Mouse (Mus musculus): ENCODE data around the gene Gfra1. TPM values are rescaled to one million over a fixed set of nuclear protein-coding genes. Genes with fewer than 3 reads are reported as not detected.

Gene Gfra1
- polyA plus RNA-seq, 1 experiment from 2014 or later, result 39.8 TPM

DNA sequence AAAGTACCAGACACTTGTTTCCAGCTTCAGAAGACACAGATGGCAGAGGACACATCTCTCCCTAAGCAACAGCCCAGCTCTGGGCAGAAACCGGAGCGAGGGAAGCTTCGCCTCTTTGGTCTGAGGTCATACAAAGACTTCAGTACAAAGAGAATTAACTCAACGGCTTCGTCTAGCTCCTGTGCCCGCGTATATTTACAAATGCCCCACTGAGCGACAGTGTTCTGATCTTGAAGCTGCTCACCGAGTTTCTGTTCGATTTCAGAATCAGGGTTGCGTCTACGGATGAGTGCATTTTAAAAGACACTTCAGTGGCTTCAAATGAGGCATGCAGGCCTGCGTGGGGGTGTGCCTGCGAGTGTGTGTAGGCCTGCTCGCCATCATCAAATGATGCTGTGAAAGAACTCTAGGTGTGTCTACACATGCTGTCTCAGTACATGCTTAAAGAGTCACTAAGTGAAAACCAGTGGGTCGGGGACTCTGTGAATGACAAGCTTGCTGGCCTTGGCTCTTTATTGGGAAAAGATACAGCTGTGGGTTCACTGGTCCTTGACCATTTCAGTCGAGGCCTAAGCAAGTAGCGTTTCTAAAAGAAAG lies 66.8 kb downstream of the Gfra1 start:
- ATAC-seq (ENCODE audit: low FRiP score, low read depth), result no peak
- no peak overlapping the region for H3K9ac ChIP-seq
- no peaks in the 10 kb centered on the region for H3K36me3 ChIP-seq
- no peaks in the 10 kb centered on the region for H3K9me3 ChIP-seq
- 39% methylated on average over 18 of the region's 18 CpGs for WGBS
- H3K27me3 ChIP-seq, result no peaks in the 10 kb centered on the region
- H3K4me1 ChIP-seq (replicated peaks), result peaks cover 19% of the 10 kb centered on the region
- H3K27ac ChIP-seq (replicated peaks), result no peak overlapping the region
- H3K4me2 ChIP-seq, result no peak overlapping the region
- H3K4me3 ChIP-seq, result no peak overlapping the region

GRCm38 (mm10) chr19:58383273-58383672 lies 72.4 kb downstream of the Gfra1 start:
- Histone ChIP-seq H3K27ac (replicated peaks) (no peak overlapping the region), H3K9ac (no peak overlapping the region), H3K4me1 (replicated peaks) (peaks cover 10% of the 10 kb centered on the region; the same call in 1 of the 2 replicates), H3K36me3 (no peaks in the 10 kb centered on the region), H3K4me2 (no peak overlapping the region), H3K9me3 (no peaks in the 10 kb centered on the region), H3K4me3 (no peak overlapping the region), H3K27me3 (no peaks in the 10 kb centered on the region)
- 57% methylated on average over 3 of the region's 3 CpGs for WGBS
- ATAC-seq (ENCODE audit: low FRiP score, low read depth), result no peak

DNA sequence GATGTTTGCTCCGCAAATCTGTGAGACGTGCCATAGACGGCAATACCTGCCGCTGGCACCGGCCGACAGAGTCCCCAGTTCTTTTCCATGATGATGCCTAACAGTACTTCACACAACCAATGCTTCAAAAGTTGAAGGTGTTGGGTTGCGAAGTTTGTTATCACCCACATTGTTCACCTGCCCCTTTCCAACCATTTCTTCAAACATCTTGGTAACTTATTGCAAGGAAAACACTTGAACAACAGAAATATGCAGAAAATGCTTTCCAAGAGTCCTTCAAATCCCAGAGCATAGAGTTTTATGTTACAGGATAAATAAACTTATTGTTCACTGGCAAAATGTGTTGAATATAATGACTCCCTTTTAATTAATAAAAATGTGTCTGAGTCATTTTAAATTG lies 73.2 kb downstream of the Gfra1 start:
- ATAC-seq (ENCODE audit: low FRiP score, low read depth), result no peak
- Histone ChIP-seq H3K27me3 (no peaks in the 10 kb centered on the region), H3K4me2 (no peak overlapping the region)

DNA sequence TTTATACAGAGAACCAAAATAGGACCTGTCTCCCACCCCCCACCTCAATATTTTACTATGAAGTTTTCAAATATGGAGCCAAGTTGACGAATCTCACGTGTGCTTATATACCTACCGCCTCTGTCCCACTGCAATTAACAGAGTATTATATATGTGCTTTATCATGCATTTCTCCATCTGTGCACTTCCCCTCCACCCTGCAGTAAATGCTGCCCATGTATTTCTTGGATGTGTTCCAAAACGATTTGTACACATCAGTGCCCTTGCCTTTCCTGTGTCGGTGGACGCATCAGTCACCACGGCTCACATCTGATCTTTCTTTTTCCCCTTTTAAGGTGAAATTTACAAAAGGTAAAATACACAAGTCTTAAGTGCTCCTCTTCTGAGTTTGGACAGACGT lies 77.7 kb downstream of the Gfra1 start:
- H3K4me3 ChIP-seq, result no peak overlapping the region
- ATAC-seq (ENCODE audit: low FRiP score, low read depth), result no peak; the same call in 1 of the 2 replicates
- 54% methylated on average over 8 of the region's 8 CpGs for WGBS
- H3K9me3 ChIP-seq, result no peaks in the 10 kb centered on the region
- H3K36me3 ChIP-seq, result no peaks in the 10 kb centered on the region
- no peaks in the 10 kb centered on the region for H3K27me3 ChIP-seq
- no peak overlapping the region for H3K27ac ChIP-seq (replicated peaks)
- H3K9ac ChIP-seq, result no peak overlapping the region
- H3K4me2 ChIP-seq, result no peak overlapping the region
- H3K4me1 ChIP-seq (replicated peaks), result no peaks in the 10 kb centered on the region; the same call in 1 of the 2 replicates

More for the DNA sequence above, 73.2 kb downstream of the Gfra1 start:
- Histone ChIP-seq H3K27ac (replicated peaks) (no peak overlapping the region), H3K4me1 (replicated peaks) (peaks cover 9% of the 10 kb centered on the region; the same call in 1 of the 2 replicates), H3K9ac (no peak overlapping the region), H3K4me3 (no peak overlapping the region), H3K9me3 (no peaks in the 10 kb centered on the region), H3K36me3 (no peaks in the 10 kb centered on the region)
- whole genome bisulfite sequencing, result 98% methylated on average over 7 of the region's 7 CpGs

GRCm38 (mm10) chr19:58376675-58377102 lies 79.0 kb downstream of the Gfra1 start:
- H3K4me2 ChIP-seq, result no peak overlapping the region
- WGBS, result 80% methylated on average over 8 of the region's 8 CpGs
- H3K36me3 ChIP-seq, result no peaks in the 10 kb centered on the region
- H3K4me3 ChIP-seq, result no peak overlapping the region
- no peak overlapping the region for H3K27ac ChIP-seq (replicated peaks)
- no peaks in the 10 kb centered on the region for H3K9me3 ChIP-seq
- no peaks in the 10 kb centered on the region; the same call in 1 of the 2 replicates for H3K4me1 ChIP-seq (replicated peaks)
- no peaks in the 10 kb centered on the region for H3K27me3 ChIP-seq
- no peak for ATAC-seq (ENCODE audit: low FRiP score, low read depth)
- no peak overlapping the region for H3K9ac ChIP-seq

DNA sequence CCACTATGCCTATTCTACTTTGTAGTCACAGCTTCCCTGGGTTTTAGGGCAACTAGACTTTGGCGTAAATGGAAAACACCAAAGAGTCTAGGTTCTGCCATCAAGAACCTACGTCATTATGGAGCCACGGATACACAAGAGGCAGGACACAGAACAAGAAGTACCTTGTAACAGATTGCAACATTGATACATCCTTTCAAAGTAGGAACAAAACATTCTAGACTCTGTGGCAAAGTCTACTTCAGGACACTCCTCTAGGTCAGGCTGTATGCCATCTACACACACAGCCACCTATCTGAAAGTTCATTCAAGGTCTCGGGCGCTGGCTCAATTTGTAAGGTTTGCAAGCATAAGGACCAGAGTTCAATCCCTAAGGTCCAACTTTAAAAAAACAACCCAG lies 81.1 kb downstream of the Gfra1 start:
- no peaks in the 10 kb centered on the region for H3K27me3 ChIP-seq
- no peaks in the 10 kb centered on the region for H3K9me3 ChIP-seq
- no peak overlapping the region for H3K4me2 ChIP-seq
- no peak overlapping the region for H3K9ac ChIP-seq
- no peak overlapping the region for H3K4me3 ChIP-seq
- WGBS, result 96% methylated on average over 5 of the region's 5 CpGs
- H3K27ac ChIP-seq (replicated peaks), result no peak overlapping the region
- no peak for ATAC-seq (ENCODE audit: low FRiP score, low read depth)
- H3K4me1 ChIP-seq (replicated peaks), result peaks cover 5% of the 10 kb centered on the region; the same call in 1 of the 2 replicates
- no peaks in the 10 kb centered on the region for H3K36me3 ChIP-seq

- H3K4me3 ChIP-seq, result no peak overlapping the region
- H3K9ac ChIP-seq, result no peak overlapping the region
- H3K4me2 ChIP-seq, result no peak overlapping the region
- H3K36me3 ChIP-seq, result no peaks in the 10 kb centered on the region
- H3K27me3 ChIP-seq, result no peaks in the 10 kb centered on the region
- no peaks in the 10 kb centered on the region for H3K9me3 ChIP-seq
- WGBS, result 97% methylated on average over 4 of the region's 4 CpGs
- H3K4me1 ChIP-seq (replicated peaks), result peaks cover 6% of the 10 kb centered on the region; the same call in 1 of the 2 replicates
- H3K27ac ChIP-seq (replicated peaks), result no peak overlapping the region
- ATAC-seq (ENCODE audit: low FRiP score, low read depth), result no peak
These were observed 81.6 kb downstream of the Gfra1 start for GRCm38 (mm10) chr19:58374155-58374554.

- Histone ChIP-seq H3K9me3 (no peaks in the 10 kb centered on the region), H3K4me1 (replicated peaks) (peaks cover 10% of the 10 kb centered on the region), H3K27ac (replicated peaks) (no peak overlapping the region), H3K27me3 (no peaks in the 10 kb centered on the region), H3K9ac (no peak overlapping the region), H3K4me3 (no peak overlapping the region), H3K36me3 (no peaks in the 10 kb centered on the region), H3K4me2 (no peak overlapping the region)
- WGBS, result 50% methylated on average over 2 of the region's 2 CpGs
- no peak for ATAC-seq (ENCODE audit: low FRiP score, low read depth)
These were observed 87.2 kb downstream of the Gfra1 start for GRCm38 (mm10) chr19:58368513-58368912.

GRCm38 (mm10) chr19:58364688-58365087 lies 91.0 kb downstream of the Gfra1 start:
- ATAC-seq (ENCODE audit: low FRiP score, low read depth), result no peak

DNA sequence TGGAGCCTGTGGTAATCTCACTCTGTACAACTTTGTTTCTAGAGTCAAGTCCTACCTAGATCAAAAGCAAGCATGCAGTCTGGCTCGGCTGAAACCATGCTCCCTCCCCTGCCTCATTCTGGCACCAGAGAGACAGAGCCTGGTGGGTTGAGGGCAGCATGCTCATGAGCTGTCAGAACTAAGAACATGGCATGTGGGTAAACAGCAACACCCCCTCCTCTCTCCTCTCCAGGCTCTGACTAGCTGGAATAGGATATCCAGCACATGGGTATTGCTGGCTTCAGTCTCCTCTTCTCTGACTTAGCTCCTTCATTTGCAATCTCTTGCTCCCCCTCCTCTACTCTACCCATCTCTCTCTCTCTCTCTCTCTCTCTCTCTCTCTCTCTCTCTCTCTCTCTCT lies 94.7 kb downstream of the Gfra1 start:
- Histone ChIP-seq H3K27me3 (no peaks in the 10 kb centered on the region), H3K9ac (no peak overlapping the region), H3K36me3 (no peaks in the 10 kb centered on the region), H3K4me2 (no peak overlapping the region), H3K9me3 (no peaks in the 10 kb centered on the region), H3K4me3 (no peak overlapping the region), H3K4me1 (replicated peaks) (peaks cover 4% of the 10 kb centered on the region; the same call in 1 of the 2 replicates), H3K27ac (replicated peaks) (no peak overlapping the region)
- no peak for ATAC-seq (ENCODE audit: low FRiP score, low read depth)
- 57% methylated on average over 1 of the region's 1 CpGs for WGBS

More at GRCm38 (mm10) chr19:58364688-58365087, 91.0 kb downstream of the Gfra1 start:
- WGBS, result 39% methylated on average over 9 of the region's 9 CpGs
- Histone ChIP-seq H3K4me3 (no peak overlapping the region), H3K4me2 (no peak overlapping the region), H3K4me1 (replicated peaks) (peaks cover 5% of the 10 kb centered on the region), H3K27me3 (no peaks in the 10 kb centered on the region), H3K9ac (no peak overlapping the region), H3K9me3 (no peaks in the 10 kb centered on the region), H3K36me3 (no peaks in the 10 kb centered on the region), H3K27ac (replicated peaks) (no peak overlapping the region)

DNA sequence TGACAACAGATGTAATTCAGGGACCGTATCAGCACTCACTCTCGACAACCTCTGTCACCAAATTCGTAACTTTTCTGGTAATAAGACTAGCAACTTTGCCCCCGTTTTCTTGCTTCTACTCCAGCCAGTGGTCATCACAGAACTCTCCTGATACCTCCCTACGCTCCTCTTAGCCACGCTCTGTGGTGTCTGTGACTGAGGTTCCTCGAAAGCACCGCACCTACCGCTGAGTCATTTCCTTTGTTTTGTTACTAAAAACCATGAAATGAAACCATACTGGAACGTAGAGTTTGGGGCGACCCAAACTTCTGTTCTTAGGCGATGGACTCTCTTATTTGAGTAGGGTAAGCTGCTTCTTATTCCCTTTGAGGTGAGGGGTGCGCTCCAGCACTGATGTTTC lies 97.6 kb downstream of the Gfra1 start:
- Histone ChIP-seq H3K9ac (no peak overlapping the region), H3K36me3 (no peaks in the 10 kb centered on the region), H3K27ac (replicated peaks) (no peak overlapping the region), H3K27me3 (no peaks in the 10 kb centered on the region), H3K4me3 (no peak overlapping the region), H3K4me2 (no peak overlapping the region), H3K9me3 (no peaks in the 10 kb centered on the region), H3K4me1 (replicated peaks) (peaks cover 11% of the 10 kb centered on the region)
- no peak for ATAC-seq (ENCODE audit: low FRiP score, low read depth)
- 87% methylated on average over 13 of the region's 13 CpGs for WGBS

DNA sequence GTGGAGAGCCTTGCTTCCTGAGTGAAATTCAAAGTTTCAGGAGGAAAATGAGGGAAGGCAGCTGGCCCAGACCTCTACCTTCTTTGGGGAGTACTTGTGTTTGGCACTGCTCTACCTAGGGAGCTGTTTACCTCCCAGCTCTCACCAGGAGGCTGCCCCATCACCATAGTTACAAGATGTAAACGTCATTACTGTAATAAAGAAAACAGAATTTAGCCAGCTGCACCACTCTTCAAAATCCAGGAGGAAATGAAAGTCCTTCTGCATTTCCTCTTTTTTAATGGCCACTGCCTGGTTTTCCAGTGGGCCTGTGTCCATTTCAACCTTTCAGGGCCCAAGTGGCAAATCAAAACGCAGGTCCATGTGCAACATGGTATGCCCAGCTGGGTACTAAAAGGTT lies 101.8 kb downstream of the Gfra1 start:
- Histone ChIP-seq H3K36me3 (no peaks in the 10 kb centered on the region), H3K27ac (replicated peaks) (peak overlapping the region; percentile 74), H3K9ac (no peak overlapping the region), H3K4me3 (no peak overlapping the region), H3K9me3 (no peaks in the 10 kb centered on the region), H3K4me2 (no peak overlapping the region), H3K27me3 (no peaks in the 10 kb centered on the region), H3K4me1 (replicated peaks) (peaks cover 33% of the 10 kb centered on the region)
- ATAC-seq (ENCODE audit: low FRiP score, low read depth), result no peak
- WGBS, result 39% methylated on average over 2 of the region's 2 CpGs
